Mouse (Mus musculus) adrenal gland, adult 2 months (tissue): ENCODE measurements around the gene Camk2d. TPM values are rescaled to one million over a fixed set of nuclear protein-coding genes. Genes with fewer than 3 reads are reported as not detected.

ENCODE experiments used
- DNase-seq: peaks from one replicate; pipeline ENCODE4 v3.0.0; 2021
- polyA plus RNA-seq: library from polyadenylated mRNA; depleted of rRNA; stranded (reverse); fragments of >200 nt; gene quantifications from 2 replicates; pipeline ENCODE4 v1.2.3, GENCODE M21; 2012
- total RNA-seq, 2 experiments: library from RNA; stranded (reverse); gene quantifications; 2 replicates each; pipeline ENCODE4 v1.2.3; 2021

Camk2d gene
- total and polyA plus RNA-seq, 3 experiments, result 101 to 134 (median 116) TPM

DNA sequence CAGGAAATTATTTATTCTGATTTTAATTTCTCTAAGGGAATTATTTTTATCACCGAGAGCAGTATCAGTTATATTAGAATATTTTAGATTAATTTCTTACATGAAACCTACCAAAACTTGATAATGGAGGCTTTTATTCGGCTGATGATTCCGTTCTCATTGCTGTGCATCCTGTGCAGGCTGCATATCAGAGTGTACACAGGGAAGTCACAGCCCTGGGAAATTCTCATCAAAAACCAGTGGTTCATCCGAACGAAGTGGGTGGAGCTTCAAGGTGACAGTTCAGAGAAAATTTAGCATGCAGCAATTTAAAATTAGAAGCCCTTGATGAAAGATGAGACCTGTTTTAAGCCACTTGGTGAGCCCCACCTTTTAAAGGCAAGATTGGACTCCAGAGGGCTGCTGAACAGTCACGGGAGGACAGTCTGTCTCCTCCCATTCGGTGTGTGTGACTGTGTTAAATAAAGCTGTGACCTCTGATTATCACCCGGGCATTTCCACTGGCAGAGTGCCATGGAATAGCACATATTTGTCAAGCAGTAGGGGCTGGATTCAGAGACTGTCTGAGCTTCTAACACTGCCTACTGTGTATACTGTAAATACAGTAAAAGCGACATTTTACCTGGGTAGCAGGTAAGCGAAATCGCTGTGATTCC, 150.2 kb downstream of the Camk2d start:
- DNase-seq, result peak; percentile 27

DNA sequence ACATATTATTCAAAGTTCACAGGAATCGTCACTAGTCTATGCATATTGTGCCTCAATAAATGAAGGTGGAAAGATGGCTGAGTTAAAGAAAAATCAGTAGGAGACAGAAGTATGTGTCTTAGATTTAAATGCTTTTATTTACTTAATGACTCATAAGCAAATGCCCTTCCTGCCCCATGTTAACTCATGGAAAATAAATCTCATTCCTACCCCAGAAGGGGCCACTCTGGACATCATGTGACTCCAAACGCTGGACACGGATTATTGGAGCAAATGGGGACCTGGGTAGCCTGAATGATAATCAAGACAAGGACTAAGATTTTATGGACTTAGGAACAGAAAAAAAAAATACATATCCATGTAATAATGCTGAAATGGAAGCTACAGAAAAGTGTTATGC, 151.5 kb downstream of the Camk2d start:
- DNase-seq, result no peak

DNA sequence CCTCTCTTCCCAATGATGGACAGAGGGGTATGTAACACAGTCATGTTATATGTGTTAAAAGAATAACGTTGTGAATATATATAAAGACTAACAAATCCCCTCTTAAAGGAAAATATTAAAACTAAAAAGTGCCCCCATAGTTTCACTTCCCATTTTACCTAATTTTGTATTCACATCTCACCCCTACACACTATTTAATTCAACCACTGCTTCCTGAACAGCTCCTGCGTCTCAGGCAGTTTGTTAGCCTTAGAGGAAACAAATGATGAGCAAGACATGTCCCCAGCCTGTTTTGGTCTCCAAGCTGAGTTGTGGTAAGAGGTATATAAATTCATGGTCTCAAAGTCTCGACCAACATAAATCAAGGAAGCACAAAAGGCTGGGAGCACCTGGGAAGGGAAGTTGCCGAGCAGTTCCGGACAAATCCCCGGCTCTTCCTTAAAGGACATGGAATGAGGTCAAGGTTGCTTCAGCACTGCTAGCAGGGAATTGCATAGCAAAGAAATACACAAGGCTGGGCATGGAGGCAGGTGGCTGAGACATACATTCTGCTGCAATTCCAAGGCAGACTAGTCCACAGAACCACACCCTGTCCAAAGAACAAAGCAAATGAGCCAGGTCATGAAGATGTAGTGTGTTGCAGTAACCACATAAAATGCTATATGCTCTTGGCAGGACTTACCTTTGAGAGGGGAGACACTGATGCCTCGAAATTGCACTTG, 155.4 kb downstream of the Camk2d start:
- DNase-seq, result no peak

DNA sequence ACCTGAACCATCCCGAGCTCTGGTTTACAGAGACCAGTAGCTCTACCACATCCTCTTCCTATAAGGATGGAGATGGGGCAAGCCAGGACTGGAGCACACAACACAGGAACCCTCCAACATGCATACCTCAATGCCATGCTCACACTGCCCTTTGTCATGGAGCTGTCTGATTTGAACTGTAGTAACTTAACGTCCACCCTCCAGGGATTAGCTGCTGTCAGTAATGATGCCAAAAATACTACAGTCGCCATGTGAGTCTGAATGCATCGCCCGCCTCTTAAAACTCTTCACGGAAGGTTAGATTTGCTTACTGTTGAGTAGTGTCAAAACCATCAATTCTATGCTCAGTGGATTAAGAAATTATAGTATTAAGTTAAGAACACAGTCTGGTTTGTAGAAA, 156.9 kb downstream of the Camk2d start:
- DNase-seq, result no peak

DNA sequence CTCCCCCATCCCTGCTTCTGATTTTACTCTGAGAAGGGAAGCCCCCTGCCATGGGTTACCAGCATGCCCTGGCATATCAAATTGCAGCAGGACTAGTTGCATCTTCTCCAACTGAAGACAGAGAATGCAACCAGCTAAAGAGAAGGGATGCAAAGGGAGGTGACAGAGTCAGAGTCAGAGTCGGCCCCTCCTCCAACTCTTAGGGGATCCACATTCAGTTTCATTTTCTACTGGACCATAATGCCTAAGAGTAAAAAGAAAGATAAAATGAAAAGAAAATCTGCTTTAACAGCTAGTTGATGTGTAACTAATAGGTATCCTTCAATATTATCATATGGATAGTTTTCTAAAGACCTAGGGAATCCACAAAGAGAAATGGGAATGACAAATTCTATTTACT, 162.3 kb downstream of the Camk2d start:
- no peak for DNase-seq

DNA sequence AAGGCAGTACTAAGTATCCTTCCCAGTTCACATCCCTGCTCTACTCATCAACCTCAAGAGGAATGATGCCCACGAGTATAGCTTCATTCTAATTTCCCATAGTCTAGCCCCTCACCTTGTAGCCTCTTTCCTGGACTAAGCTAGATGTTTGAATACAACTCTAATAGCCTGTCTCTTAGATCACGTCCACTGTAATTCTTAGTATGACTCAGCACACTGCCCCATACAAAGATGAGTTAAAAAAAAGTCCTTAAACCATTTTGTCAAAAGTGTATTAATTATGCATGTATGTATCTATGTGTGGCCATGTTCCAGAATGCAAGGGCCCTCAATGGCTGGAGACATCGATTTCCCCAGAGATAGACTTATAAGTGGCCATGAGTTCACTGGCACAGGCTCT, 164.5 kb downstream of the Camk2d start:
- no peak for DNase-seq

DNA sequence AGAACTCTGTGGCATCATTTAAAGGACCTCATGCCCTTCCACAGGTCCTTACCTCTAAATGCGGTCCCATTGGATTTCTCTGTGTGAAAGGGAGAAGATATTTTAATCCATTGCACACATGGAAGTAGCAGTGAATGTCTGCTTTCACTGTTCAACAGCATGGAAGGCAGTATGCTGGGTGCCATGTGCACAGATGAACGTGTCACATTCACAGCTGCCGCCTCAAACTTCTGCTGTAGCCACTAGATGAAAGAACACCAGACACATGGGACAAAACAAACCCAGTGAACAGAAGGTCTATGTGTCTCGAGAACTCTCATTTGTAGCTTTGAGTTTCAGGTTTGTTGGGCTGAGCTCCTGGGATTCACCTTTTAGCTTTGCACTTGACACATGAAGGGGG, 168.6 kb downstream of the Camk2d start:
- DNase-seq, result no peak

DNA sequence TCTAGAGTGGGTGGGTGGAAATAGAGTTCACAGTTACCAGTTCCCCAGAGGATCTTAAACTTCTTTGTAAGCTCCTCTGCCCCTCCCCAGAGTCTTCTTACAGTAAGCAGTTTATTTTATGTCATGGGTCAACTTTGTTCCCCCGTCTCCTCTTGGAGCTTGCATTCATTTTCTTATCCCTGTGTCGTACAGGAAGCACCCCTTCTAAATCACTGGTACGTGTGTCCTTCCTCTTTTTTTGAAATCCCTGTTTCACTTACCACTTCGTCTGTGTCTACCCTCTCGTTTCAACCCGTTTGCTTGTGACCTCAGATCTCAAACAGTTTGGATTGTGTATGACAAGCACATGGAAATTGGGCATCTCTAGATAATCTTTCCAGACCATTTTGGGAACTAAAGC, 174.0 kb downstream of the Camk2d start:
- DNase-seq, result no peak

DNA sequence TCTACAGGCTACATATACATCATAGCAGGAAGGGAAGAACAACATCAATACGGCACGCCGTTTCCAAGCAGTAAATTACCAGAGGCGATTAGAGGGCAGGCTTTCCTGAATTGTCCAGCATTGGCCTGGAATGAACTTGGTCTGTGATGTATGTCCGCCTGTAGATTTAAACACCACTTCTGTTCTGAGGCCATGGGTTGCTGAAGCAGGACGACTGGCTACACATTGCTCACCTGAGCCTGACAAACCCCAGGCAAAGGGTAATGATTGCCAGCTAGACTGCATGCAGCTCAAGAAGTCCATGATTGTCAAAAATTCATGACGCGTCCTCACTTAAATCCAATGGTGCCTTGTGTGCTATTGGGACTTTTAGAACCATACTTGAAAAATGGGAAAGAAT, 174.9 kb downstream of the Camk2d start:
- DNase-seq, result no peak

DNA sequence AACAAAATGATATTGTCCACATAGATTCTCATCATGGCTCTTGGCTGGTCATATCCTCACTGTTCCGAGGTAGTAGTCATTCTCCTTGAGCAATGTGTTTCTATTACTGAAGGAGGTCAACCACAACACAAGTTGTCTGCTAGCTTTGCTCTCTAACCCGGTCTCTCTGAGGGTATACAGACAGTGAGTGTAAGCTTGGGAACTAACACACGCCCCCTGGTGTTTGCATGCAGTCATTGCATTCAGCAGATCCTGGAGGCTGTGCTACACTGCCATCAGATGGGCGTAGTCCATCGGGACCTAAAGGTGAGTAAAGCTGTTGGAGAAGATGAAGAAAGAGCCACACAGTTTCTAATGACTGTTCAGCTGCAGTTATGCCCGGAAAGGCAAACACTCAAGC, 175.4 kb downstream of the Camk2d start:
- DNase-seq, result peak; percentile 85

DNA sequence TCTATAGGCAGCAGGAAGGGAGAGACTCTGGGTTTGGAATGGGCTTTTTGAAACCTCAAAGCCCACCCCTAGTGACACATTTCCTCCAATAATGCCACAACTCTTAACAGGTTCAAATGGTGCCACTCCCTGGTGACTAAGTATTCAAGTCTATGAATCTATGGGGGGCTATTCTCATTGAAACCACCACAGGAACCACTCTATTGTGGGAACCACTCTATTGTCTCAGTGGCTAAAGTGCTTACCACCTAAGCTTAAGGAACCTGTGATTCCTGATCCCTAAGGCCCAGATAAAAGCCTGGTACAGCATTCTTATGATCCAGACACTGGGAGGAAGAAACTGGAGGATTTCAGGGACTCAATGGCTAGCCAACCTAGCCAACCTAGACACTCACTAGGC, 179.9 kb downstream of the Camk2d start:
- DNase-seq, result no peak

DNA sequence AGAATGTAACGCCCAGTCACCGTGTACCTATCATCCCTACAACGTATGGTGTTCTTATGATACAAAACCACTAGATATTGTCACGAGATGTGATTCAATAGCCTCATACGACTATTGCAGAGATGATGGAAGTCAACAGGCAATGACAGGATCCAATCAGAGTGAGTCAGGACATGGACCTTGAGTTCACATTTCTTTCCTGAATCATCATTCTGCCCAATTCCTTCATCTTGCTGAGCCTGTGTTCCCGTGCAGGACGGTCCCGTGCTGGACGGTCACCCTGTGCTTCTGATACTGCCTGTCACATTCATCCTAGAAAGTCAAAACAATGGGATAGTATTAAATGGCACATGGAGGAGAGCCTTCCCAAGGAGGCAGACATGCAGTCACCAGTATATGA, 181.0 kb downstream of the Camk2d start:
- peak; percentile 54 for DNase-seq

DNA sequence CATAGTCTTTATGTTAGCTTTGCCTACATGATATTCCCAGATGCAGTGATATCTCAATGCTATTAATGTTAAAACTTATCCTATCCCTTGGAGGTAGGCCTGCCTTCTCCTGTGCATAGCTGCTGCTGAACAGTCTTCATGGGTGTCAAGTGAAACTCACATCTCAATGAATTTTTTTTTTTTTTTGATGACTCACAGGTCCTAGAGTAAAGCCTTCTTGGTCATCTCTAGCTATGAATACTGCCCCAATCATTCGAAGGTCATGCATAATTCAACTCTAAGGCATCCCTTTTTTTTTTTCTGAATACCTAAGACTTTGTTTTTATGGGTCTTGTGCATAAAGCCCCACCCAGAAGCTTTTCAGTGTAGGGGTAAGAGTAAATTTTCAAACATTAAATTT, 181.8 kb downstream of the Camk2d start:
- no peak for DNase-seq

DNA sequence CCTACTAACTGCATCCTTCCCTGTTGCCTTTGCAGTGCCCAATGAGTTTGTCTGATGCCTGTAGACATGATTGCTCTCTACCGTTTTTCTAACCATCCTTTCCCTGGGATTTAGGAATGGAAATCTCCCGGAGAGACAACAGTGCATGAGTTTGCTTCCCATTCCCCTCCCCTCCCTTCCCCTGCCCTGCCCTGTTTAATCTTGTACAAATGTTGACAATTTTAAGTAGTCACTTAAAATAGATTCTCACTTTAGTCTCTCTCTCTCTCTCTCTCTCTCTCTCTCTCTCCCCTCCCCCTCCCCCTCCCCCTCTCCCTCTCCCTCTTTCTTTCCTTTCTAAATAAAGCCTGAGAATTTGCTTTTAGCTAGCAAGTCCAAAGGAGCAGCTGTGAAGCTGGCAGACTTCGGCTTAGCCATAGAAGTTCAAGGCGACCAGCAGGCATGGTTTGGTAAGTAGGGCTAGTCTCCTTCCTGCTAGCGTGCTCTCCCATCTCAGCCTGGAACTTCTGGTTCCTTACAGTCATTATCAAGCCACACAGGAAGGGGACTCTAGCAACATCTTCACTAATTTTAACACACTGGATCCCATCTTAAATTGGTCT, 184.0 kb downstream of the Camk2d start:
- DNase-seq, result no peak

DNA sequence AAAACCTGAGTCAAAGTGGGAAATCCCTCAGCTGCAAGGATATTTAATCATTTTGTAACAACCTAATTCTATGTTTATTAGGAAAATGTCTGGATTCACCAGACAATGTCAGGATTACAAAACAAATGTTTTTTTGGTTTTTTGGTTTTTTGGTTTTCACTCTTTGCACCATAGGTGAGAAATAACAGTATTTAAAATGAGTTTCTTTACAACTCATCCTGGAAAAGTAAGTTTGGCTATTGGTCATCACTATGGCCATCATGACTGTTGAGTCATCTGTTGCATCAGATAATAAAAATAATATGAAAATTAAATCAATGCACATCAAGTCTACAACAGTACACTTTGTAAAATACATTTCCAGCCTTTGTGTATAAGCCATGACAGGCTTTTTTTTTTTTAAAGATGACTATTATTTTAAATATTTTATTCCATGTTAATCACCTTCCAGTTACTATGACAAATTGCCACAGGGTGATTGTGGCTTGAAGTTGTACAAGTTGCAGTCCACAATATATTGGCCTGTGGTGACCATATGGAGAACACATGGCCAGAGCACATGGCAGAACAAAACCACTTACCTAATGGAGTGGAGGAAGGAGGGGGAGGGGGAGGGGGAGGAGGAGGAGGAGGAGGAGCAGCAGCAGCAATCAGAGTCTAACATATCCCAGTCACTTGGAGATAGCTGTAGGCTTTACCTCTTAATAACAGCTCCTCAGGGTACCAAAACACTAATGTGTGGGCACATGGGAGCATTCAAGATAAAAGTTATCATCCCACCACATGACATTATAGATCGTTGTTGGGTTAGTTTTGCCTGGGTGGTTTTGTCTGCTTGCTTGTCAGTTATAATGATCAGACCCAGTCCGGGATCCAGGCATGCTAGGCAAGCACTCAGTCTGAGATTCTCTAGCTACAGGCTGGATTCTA, 197.2 kb downstream of the Camk2d start:
- DNase-seq, result no peak

DNA sequence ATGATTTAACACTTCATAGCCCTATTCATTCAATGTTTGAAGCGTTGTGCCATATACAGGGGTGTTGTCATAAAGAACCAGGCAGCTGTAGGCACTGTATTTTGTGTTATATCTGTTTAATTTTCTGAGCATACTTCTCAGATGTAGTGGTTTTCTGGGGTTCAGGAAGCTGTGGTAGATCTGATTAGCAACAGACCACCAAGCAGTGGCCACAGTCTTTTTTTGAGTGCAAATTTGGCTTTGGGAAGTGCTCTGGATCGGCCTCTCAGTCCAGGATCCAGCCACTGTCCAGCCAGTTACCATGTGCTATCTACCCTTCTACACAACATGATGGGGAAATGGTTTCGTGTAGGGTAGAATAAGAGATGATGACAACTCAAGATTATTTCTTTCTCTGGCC, 199.8 kb downstream of the Camk2d start:
- no peak for DNase-seq

DNA sequence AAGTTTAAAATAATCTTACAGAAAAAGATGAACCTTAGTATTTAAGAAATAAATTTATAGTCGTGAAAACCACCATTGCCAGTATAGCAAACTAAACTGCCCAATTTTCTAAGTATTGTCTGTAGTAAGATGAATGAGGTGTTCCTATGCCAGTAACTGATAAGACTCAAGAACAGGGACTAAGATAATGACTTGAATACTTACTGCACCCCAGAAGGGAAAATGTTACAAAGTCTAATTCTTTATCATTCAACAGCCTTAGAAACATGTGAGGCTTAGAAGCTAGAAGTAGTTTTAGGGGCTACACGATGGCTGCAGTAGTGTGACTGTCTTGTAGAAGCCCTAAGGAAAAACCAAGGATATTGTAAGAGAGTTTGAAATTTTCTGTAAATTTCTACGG, 200.9 kb downstream of the Camk2d start:
- DNase-seq, result no peak

DNA sequence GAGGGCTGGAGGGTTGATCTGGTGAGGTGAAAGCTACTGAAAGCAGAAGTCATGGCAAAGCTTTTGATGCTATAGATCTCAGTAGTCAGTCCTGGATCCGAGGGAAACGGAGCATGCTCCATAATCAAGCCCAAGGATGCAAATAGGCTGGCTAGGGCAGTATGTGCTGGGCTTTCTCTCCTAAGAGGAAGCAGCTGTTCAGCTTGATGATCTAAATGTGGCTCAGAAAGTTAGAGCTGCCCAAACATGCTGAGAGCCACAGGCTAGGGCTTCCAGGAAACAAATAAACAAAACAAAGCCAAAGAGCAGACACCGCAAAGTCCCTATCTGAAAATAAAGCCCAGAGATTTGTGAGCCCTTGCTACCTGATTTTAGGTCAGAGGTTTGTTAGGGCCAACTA, 201.7 kb downstream of the Camk2d start:
- no peak for DNase-seq

DNA sequence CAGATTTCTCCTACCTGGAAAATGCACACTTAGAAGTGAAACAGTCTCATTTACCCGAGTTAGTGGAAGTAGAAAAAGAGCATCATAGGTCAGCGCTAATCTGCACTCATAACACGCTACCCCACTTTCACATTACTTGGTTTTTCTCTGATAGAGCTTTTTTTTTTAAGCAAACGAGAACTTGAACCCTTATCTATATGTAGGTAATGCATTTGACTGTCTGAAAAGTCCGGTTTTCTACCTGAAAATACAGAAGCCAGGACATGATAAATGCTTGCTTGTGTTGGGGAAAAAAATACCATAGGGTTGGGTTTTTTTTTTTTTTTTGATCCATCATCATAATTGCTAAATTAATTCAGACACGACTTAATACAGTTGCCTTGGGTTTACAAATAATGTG, 206.9 kb downstream of the Camk2d start:
- no peak for DNase-seq

DNA sequence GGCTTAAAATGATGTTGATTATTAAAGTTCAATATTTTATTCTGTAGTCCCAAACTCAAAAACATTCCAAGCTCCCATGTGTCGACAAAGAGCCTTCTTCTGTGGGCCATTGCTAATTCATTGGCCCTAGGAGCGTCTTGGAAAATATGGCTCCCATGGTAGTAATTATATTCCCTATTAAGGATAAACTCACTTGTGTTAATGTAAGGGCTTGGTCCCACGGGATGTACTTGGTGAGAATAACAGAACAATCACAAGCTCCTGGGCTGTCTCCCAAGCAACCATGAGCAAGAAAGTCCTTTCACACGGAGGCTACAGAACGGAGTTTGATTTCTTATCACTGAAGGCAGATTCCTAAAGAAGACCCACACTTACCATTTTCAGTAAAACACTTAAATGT, 208.9 kb downstream of the Camk2d start:
- no peak for DNase-seq

DNA sequence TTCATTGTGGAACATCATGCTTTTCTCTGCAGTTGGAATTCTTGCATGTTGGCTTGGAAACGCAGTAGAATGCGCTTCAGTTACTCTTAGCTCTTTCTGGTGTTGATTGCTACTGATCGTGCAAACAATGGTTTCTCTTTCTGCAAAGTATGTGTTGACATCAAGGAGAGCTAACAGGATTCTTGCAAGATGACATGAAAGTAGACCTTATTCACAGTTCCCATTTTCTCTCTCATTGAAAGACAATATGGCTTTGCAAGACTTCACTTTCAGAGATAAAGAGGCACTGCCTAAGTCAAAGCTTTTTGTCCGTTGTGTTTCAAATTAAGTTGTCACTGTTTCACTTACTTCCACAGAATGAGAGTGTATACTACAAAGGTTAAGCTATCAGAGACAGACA, 210.0 kb downstream of the Camk2d start:
- no peak for DNase-seq

DNA sequence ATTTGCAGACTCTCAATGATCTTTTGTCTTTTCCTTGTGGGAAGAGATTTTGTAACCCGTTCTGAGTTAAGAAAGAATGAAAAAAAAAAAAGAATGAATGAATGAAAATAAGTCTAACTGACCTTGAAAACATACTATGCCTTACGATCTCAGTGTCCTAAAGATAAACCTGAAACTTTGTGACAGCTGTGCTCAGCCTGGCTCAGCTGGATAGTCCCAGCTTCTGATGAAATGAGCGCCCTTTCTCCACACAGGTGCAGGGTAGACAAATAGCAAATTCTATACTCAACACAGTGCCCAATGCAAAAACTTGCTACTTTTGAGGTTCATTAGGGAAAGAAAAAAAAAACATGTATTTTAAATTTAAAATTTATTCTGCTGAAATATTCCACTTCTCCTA, 213.8 kb downstream of the Camk2d start:
- DNase-seq, result no peak
